Mouse (Mus musculus) cortical plate, adult 2 months (tissue): ENCODE data around the gene Spta1. TPM values are rescaled to one million over a fixed set of nuclear protein-coding genes. Genes with fewer than 3 reads are reported as not detected.

Source experiments
- H3K27ac ChIP-seq: fragments of 200-500 bp; 2 replicates; pipeline ENCODE4 v1.5.1; 2012; ENCODE audit warnings: low read length, control low read depth, inconsistent platforms; ENCODE audit not compliant: insufficient read depth
- H3K4me1 ChIP-seq: fragments of 200-500 bp; 2 replicates; pipeline ENCODE4 v1.6.1; 2011; ENCODE audit warnings: low read length; ENCODE audit not compliant: control insufficient read depth, insufficient read depth
- H3K4me3 ChIP-seq: fragments of 200-500 bp; 2 replicates; pipeline ENCODE4 v1.5.1; 2011; ENCODE audit warnings: mild to moderate bottlenecking, low read length, control low read depth; ENCODE audit not compliant: insufficient read depth
- CTCF ChIP-seq: fragments of 200-500 bp; IDR thresholded peaks from 2 replicates; pipeline ENCODE4 v1.5.1; 2011; ENCODE audit warnings: mild to moderate bottlenecking, control low read depth, low read length; ENCODE audit not compliant: insufficient read depth; ENCODE audit errors: extremely low read depth
- POLR2A ChIP-seq: fragments of 200-500 bp; IDR thresholded peaks from 2 replicates; pipeline ENCODE4 v1.6.1; 2011; ENCODE audit warnings: mild to moderate bottlenecking, low read length, control low read depth; ENCODE audit not compliant: insufficient read depth; ENCODE audit errors: extremely low read depth
- polyA plus RNA-seq: library from polyadenylated mRNA; depleted of rRNA; stranded (reverse); fragments of >200 nt; gene quantifications from 2 replicates; pipeline ENCODE4 v1.2.3, GENCODE M21; 2012; rRNA removed

Spta1 gene
- polyA plus RNA-seq, 1 experiment: not detected

- TF ChIP-seq CTCF: no peak
- TF ChIP-seq POLR2A: no peak
- no peak overlapping the region for H3K27ac ChIP-seq
- H3K4me3 ChIP-seq: no peak overlapping the region
- H3K4me1 ChIP-seq: no peaks in the 10 kb centered on the region
These were observed 73.5 kb downstream of the Spta1 start for GRCm38 (mm10) chr1:174246080-174246479.

GRCm38 (mm10) chr1:174247170-174247569, 74.6 kb downstream of the Spta1 start:
- no peak for TF ChIP-seq POLR2A
- TF ChIP-seq CTCF: no peak
- Histone ChIP-seq H3K27ac (no peak overlapping the region), H3K4me1 (no peaks in the 10 kb centered on the region), H3K4me3 (no peak overlapping the region)

- H3K4me1 ChIP-seq: no peaks in the 10 kb centered on the region
- TF ChIP-seq CTCF (no peak), POLR2A (no peak)
These were observed 77.8 kb downstream of the Spta1 start for GRCm38 (mm10) chr1:174250376-174250775.

GRCm38 (mm10) chr1:174251961-174252360, 79.4 kb downstream of the Spta1 start, which contains the start of gene Olfr419:
Gene Olfr419, minus strand, starts transcription at chr1:174252061.
- Histone ChIP-seq H3K4me1 (no peaks in the 10 kb centered on the region), H3K4me3 (no peak within 1 kb of the TSS), H3K27ac (no peak within 1 kb of the TSS)
- TF ChIP-seq POLR2A (no peak), CTCF (no peak)

More at GRCm38 (mm10) chr1:174250376-174250775, 77.8 kb downstream of the Spta1 start:
- no peak overlapping the region for H3K27ac ChIP-seq
- no peak overlapping the region for H3K4me3 ChIP-seq

- H3K4me1 ChIP-seq: no peaks in the 10 kb centered on the region
- no peak for TF ChIP-seq POLR2A
- no peak for TF ChIP-seq CTCF
- H3K27ac ChIP-seq: no peak overlapping the region
- H3K4me3 ChIP-seq: no peak overlapping the region
These were observed 95.2 kb downstream of the Spta1 start for GRCm38 (mm10) chr1:174267816-174268215.

GRCm38 (mm10) chr1:174269162-174269561, 96.6 kb downstream of the Spta1 start:
- Histone ChIP-seq H3K4me1 (no peaks in the 10 kb centered on the region), H3K4me3 (no peak overlapping the region), H3K27ac (no peak overlapping the region)
- TF ChIP-seq CTCF: no peak
- no peak for TF ChIP-seq POLR2A

GRCm38 (mm10) chr1:174270643-174271042, 98.1 kb downstream of the Spta1 start:
- H3K4me3 ChIP-seq: no peak overlapping the region
- H3K27ac ChIP-seq: no peak overlapping the region
- TF ChIP-seq POLR2A (no peak), CTCF (no peak)
- H3K4me1 ChIP-seq: no peaks in the 10 kb centered on the region

Other genes with a start within 250 kb of the Spta1 start
- gene Mndal, start 230.3 kb upstream of the Spta1 start, polyA plus RNA-seq: 1.8 and 2.7 TPM in 2 replicates
- 1.0 and 1.1 TPM in 2 replicates for gene Ifi203, start 230.1 kb upstream of the Spta1 start, polyA plus RNA-seq
- not detected in 2 replicates for gene Ifi202b, start 190.0 kb upstream of the Spta1 start, polyA plus RNA-seq
- 0.04 TPM in 1 of 2 replicates, not detected in the other for gene Ifi205, start 141.0 kb upstream of the Spta1 start, polyA plus RNA-seq
- gene Olfr433, start 132.1 kb upstream of the Spta1 start, polyA plus RNA-seq: not detected in 2 replicates
- not detected in 2 replicates for gene Olfr432, start 123.6 kb upstream of the Spta1 start, polyA plus RNA-seq
- not detected in 2 replicates for gene Olfr430, start 106.2 kb upstream of the Spta1 start, polyA plus RNA-seq
- gene Olfr429, start 88.4 kb upstream of the Spta1 start, polyA plus RNA-seq: not detected in 2 replicates
- not detected in 2 replicates for gene Olfr427, start 75.9 kb upstream of the Spta1 start, polyA plus RNA-seq
- gene Olfr231, start 51.6 kb upstream of the Spta1 start, polyA plus RNA-seq: not detected in 2 replicates
- gene Olfr424, start 41.3 kb upstream of the Spta1 start, polyA plus RNA-seq: not detected in 2 replicates
- gene Olfr420, start 17.1 kb upstream of the Spta1 start, polyA plus RNA-seq: not detected in 2 replicates
- not detected in 2 replicates for gene Olfr419, start 79.3 kb downstream of the Spta1 start, polyA plus RNA-seq
- not detected in 2 replicates for gene Mptx1, start 157.7 kb downstream of the Spta1 start, polyA plus RNA-seq
- gene Olfr417, start 192.3 kb downstream of the Spta1 start, polyA plus RNA-seq: not detected in 2 replicates
- gene Olfr248, start 218.3 kb downstream of the Spta1 start, polyA plus RNA-seq: not detected in 2 replicates